Mouse (Mus musculus) adrenal gland, adult 8-10 months (tissue): Measurements from ENCODE around the gene Fastkd3. TPM values are rescaled to one million over a fixed set of nuclear protein-coding genes. Genes with fewer than 3 reads are reported as not detected.
A peak's percentile ranks its signal among the peaks of the same experiment; 100 is the strongest.
"Not testable (repeated sequence)": the region's sequence is repeated elsewhere in the genome, so short reads cannot be mapped to it uniquely, and the experiment has no call there.

Experiments
- DNase-seq: peaks from one replicate; pipeline ENCODE4 v3.0.0; 2022
- total RNA-seq, 4 experiments: library from RNA; stranded (reverse); gene quantifications; 2 replicates each; pipeline ENCODE4 v1.2.4; 2022

Gene Fastkd3
- 10 to 100 TPM; 13.3 to 17.5 (median 17.2) TPM for total RNA-seq

DNA sequence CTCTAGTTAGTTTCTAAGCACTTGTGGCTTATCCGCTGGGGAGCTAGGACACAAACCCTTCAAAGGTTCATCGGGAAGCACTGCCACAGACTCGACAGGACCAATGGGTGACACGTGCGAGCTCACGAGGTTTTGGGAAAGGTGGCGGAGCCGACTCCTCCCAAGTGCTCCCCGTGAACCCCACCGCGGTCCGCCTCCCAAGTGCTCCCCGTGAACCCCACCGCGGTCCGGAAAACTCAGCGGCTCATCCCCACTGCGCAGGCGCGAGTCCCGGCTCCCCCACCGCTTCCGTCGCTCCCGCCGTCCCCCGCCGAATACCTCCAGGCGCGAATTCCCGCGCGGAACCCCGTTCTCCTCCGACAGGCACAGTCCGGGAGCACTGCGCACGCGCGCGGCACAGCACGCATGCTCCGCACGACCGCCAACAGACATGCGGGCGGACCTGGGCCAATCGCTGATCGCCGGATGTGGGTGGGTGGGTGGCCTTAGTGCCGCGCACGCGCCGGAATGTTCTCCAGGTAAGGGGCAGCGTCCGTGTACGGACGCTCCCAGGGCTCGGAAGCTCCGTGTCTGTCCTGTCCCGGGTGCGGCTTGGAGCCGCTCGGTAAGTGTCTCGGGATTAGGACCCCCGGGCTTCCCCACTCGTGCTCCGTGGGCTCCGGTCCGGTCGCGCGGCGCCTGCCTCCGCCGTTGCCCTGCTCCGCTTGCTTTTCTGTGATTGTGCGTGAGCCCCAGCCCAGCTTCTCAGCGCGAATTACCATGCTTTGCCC, at the start of gene Fastkd3, which contains the start of gene Mtrr:
Fastkd3 (plus strand) TSS at position 488 of the 770 bp plus-strand sequence.
Mtrr (minus strand) TSS at position 403 of the 770 bp plus-strand sequence.
- peak; percentile 97 for DNase-seq

GRCm38 (mm10) chr13:68553391-68553790, 28.6 kb upstream of the Fastkd3 start:
- DNase-seq: not testable (repeated sequence)

DNA sequence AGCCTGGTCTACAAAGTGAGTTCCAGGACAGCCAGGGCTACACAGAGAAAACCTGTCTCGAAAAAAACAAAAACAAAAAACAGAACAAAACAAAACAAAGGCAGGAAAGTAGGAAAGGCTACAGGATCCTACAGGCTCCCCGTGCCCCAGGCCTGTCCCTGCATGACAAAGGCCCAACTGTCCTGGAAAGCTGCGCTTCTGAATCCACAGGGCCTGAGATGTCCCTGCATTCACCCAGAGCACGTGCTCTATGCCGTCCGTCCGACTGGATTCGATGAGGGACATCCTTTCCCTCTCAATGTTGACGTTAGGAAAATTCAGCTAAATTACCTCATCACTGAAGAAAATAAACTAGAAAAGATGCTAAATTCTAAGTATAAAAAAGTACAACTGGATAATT, 13.9 kb upstream of the Fastkd3 start:
- no peak for DNase-seq

GRCm38 (mm10) chr13:68568548-68568947, 13.5 kb upstream of the Fastkd3 start:
- DNase-seq: no peak

DNA sequence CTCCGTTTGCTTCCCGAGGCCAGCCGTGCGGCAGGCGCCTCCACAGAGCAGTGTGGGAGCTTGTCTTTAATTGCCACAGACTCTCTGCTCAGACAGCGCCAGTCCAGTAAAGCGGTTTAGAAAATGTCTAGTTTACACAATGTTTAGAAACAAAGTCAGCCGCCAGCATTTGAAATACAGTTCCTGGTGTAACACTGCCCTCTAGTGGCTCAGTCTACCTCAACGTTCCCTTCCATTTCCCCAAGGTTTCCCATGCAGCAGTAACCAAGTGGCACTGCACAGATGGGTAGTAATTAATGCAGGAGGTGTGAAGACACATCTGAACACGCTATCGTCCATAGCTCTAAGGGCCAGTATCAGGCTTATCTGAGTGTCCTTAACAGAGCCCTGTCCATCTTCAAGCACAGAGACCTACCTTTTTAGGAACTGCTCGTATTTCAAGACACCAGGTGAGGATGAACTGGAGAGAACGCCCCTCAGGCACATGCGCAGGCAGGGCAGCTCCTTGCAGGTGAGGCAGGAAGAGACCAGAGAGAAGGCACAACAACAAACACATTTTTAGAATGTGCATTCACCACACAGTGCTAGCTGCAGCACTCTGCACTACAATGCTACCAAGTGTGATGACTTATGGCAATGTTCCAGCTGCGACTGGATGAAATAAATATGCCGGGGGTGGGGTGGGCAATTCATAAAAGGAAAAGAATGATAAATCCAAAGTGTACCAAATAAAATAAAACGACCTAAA, 12.3 kb upstream of the Fastkd3 start:
- peak; percentile 17 for DNase-seq

DNA sequence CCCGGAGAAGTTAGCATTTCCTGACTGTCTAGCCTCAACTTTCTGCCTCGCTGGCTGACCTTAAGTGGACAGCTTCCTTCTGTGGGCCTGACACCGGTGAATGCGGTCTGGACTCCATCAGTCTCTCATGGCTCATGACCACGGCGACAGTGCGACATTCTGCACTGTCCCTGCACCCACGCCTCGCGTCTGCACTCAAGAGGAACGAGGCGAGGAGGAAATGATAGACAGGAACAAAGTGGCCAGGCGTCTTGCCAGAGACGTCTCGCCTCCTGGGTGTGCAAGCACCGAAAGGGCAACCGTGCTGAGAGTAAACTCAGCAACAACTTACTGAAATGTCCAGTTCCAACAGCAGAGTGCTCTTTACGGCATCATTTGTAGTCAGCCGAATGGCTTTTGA, 9.8 kb upstream of the Fastkd3 start:
- no peak for DNase-seq

DNA sequence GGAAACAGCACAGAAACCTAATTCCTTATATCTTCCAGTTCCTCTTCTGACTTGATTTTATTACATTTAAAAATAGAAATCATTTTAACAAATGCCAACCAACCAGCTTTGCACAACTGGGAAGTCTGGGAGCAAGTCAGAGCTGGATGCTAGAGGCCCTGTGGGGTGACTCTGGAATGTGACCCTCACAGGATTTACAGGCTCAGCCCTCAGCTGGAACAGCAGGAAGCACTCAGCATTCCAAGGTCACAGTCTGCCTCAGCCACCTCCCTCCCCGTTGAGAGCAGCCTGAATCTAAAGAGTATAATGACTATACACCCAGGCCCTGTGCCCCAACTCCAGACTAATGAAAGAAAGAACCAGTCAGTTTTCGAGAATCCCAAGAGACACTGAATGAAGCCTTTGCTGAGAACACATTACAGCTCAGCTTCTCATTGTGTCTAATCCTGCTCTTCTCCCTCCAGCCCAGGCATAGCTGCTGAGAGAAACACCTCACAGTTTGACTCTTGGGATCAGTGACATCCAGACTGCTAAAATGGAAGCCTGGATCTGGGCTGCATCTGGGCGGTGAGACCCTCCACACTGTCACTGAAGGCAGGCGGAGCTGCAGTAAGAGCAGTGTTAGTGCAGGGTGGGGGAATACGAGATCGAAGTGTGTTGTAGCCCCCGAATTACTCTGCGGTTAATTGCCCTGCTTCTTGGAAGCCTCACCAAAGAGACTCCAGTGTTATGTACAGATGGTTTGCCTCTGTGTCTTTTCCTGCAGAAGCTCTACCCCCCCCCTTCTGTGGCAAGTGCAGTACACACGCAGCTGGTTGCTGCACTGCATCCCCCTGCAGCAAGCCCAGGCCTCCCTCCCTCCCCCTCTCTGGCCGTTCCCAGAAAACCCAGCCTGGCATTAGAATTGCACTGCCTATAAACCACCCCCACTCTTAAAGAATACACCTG, 8.8 kb upstream of the Fastkd3 start:
- DNase-seq: peak; percentile 17

DNA sequence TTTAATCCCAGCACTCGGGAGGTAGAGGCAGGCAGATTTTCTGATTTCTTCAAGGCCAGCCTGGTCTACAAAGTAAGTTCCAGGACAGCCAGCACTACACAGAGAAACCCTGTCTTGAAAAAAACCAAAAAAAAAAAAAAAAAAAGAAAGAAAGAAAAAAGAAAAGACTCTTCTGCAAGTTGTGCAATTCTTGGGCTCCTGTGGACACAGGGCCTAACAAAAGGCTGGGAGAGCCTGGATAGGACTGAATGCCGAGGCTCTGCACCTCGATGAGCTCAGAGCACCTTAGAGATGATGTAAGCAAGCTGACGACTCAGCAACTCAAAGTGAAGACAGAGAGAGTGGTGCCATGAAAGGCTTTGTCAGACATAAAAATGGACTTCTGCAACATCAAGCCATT, 7.6 kb upstream of the Fastkd3 start:
- no peak for DNase-seq

GRCm38 (mm10) chr13:68577945-68578344, 4.1 kb upstream of the Fastkd3 start:
- peak; percentile 47 for DNase-seq

DNA sequence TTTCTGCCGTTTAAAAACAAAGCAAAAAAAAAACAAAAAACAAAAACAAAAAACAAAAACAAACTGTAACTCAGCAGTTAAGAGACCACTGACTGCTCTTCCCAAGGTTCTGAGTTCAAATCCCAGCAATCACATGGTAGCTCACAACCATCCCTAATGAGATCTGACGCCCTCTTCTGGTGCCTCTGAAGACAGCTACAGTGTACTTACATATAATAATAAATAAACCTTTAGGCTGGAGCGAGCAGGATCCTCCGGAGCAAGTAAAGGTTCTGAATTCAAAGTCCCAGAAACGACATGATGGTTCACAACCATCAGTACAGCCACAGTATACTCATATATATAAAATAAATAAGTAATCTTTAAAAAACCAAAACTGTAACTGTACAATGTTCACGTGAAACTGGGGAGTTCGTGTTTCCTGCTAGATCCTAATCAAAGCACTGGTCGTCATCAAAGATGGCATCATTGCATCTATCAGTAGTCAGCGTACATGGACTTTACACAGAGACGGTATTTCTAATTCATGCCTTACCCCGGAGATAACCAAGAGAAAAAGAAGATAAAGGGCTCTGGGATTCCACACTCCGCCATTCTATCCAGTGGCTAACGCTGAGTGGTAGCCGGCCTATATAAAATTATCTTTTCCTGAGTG, 821 bp upstream of the Fastkd3 start:
- no peak for DNase-seq

DNA sequence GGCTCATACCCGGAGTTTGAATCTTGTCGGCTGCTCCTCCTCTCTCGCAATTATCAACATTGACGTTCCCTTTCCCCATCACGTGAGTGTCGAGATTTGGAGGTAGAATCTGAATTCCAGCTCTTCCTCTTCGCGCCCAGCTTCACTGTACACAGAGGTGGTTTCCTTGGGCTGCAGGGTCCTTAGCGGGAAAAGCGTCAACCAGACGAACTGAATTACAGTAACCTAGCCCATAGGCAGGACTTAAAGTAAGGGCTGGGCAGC, 415 bp downstream of the Fastkd3 start:
- DNase-seq: no peak

- no peak for DNase-seq
These were observed 1.9 kb downstream of the Fastkd3 start for GRCm38 (mm10) chr13:68583961-68584360.

GRCm38 (mm10) chr13:68585441-68585840, 3.4 kb downstream of the Fastkd3 start:
- DNase-seq: no peak

GRCm38 (mm10) chr13:68588352-68588751, 6.3 kb downstream of the Fastkd3 start:
- DNase-seq: no peak

DNA sequence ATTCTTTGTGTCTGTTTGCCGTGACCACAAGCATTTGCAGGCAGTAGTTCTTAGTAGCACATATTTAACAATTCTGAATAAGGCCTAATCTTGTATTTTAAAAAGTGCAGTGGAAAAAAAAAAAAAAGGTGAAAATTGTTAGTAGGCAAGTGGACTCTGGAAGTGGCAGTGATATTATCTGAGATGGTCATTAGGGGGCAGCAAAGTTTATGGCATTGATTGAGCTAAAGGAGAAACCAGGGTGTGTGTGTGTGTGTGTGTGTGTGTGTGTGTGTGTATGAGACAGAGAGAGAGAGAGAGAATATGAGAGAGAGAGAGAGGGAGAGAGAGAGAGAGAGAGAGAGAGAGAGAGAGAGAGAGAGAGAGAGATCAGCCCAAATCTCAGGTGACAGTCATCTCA, 11.8 kb downstream of the Fastkd3 start:
- no peak for DNase-seq

GRCm38 (mm10) chr13:68597199-68597598, 15.2 kb downstream of the Fastkd3 start, which contains the start of gene 1700001L19Rik:
Gene 1700001L19Rik, plus strand, starts transcription at chr13:68597421.
- no peak for DNase-seq

- no peak for DNase-seq
These were observed 15.6 kb downstream of the Fastkd3 start for GRCm38 (mm10) chr13:68597667-68598066.

DNA sequence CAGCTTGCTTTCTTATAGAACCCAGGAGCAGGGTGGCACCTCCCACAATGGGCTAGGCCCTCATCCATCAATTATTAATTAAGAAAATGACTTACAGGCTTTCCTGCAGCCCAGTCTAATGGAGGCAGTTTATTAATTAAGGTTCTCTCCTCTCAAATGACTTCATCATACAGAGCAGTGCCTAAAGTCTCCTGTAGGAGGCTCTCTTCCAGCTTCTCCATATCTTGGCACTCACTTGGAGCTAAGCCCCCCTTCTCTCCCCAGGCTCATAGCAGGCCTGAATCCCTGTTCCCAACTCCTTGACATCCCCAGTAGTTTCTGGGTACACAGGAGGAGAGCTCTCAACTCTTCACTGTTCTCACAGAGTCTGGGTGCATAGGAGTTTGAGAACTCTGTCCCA, 16.9 kb downstream of the Fastkd3 start:
- no peak for DNase-seq

DNA sequence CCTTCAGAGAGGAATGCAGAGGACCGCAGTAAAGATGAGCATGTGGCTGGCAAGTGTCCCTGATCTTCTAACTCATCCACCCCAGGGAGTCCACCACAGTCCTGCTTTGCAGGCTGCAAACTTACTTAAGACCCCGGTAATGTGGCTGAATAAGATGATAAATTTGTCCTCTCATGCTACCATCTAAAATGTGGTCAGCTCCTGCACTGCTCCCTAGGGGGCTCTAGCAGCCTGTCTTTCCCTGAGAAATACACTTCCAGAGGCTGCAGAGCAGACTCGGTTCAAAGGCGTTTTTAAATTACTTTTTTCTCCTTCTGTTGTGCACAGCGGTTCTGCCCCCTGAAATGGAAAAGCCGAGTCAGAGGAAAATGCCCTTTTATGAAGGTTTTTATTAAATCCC, 19.1 kb downstream of the Fastkd3 start:
- DNase-seq: no peak

DNA sequence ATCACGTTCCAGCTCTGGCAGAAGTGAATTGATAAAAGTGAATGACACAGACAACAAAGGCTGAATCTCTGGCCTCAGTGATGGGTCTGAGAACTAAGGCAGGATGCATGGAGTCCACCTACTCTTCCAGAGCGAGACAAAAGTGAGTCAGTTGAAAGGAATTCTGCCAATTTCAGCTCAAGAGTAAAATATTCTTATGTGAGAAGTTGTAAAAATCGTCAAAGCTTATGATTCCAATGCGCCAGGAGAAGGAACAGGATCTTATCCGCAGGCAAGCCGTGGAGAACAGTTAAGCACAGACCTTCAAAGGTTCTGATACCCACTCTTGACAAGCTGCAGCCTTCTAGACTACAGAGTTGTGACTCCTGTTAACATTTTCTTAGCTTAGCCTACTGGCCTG, 21.1 kb downstream of the Fastkd3 start:
- no peak for DNase-seq

DNA sequence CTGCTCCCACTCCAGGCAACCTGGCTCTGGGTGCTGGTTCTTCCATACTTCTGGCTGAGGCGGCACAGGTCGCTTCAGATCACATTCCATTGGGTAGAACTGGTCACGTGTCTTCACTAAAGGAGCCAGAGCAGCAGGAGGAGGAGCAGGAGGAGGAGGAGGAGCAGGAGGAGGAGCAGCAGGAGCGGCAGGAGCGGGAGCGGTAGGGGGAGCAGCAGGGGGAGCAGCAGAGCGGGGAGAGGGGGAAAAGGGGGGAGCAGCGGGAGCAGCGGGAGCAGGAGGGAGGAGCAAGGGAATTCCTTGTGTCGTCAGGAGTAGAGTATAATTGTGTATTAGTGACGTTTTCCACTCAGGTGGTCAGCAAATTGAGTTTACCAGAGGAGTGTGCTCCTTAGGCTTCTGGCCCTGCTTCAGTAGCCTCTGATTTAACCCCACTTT, 23.7 kb downstream of the Fastkd3 start:
- peak; percentile 26 for DNase-seq
